Mouse (Mus musculus) large intestine, adult 2 months (tissue): ENCODE data around the gene Rbfox3. TPM values are rescaled to one million over a fixed set of nuclear protein-coding genes. Genes with fewer than 3 reads are reported as not detected.

Experiments used
- DNase-seq: peaks from one replicate; pipeline ENCODE4 v3.0.0-alpha.2; 2012; ENCODE audit warnings: low read depth, low spot score
- WGBS: fragments of 180-500 bp; shearing (Covaris S2); methylation state at CpG from one replicate; pipeline ENCODE4 v1.1.7; 2018; 5-methylcytosine and 5-hydroxymethylcytosine counted together
- polyA plus RNA-seq: library from polyadenylated mRNA; depleted of rRNA; stranded (reverse); fragments of >200 nt; gene quantifications from 2 replicates; pipeline ENCODE4 v1.2.3, GENCODE M21; 2012

Gene Rbfox3
- polyA plus RNA-seq, 1 experiment, result 0.11 TPM

- DNase-seq, result no peak
- WGBS, result 17% methylated on average over 6 of the region's 6 CpGs
Measured at GRCm38 (mm10) chr11:118740001-118740400, 171.4 kb downstream of the Rbfox3 start.

DNA sequence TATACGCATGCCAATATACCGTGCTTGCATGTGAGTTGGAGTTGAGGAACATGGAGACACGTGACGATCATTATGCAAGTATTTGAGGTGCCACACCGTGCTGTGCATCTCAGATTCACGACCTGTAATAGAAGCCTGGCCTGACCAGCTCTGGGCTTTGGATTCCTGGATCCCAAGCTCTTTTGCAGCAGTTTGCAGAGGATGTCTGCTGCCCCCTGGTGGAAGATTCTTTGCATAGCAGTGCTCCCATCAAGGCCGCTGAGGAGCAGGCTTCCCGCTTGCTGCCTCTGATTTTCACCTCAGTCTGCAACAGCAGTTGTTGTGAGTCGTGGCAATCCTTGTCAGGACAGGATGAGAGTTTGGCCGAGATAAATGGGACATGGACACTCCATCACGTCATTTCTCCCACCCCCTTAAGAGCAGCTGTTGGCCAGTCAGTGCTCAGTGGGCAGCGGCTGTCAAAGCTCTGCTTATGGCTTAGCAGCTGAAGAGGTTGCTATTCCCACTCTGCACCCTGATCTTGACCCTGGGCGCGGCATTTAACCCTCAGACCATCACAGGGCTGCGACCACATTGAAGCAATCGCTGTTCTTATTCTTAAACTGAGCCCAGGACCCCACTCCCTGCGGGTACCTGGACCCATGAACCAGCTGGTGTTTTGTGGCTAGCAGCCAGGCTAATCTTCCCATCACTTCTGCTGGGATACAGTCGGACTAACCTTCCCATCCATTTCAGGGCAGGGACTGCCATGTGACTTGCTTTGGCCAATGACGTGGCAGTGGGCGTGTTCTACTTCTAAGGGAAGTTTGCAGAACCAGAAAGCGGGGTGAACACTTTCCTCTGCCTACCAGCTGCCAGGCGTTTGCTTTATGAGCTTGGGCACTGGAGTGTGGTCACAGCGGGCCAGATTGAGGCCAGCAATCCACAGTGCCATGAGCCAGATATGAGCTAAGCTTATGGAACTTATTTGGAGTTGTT is 172.3 kb downstream of the Rbfox3 start:
- WGBS, result 13% methylated on average over 23 of the region's 23 CpGs
- no peak for DNase-seq

- no peak for DNase-seq
- WGBS, result 49% methylated on average over 7 of the region's 7 CpGs
Measured at GRCm38 (mm10) chr11:118738323-118738722, 173.1 kb downstream of the Rbfox3 start.

- WGBS, result 51% methylated on average over 3 of the region's 3 CpGs
- DNase-seq, result no peak
Measured at GRCm38 (mm10) chr11:118737821-118738220, 173.6 kb downstream of the Rbfox3 start.

DNA sequence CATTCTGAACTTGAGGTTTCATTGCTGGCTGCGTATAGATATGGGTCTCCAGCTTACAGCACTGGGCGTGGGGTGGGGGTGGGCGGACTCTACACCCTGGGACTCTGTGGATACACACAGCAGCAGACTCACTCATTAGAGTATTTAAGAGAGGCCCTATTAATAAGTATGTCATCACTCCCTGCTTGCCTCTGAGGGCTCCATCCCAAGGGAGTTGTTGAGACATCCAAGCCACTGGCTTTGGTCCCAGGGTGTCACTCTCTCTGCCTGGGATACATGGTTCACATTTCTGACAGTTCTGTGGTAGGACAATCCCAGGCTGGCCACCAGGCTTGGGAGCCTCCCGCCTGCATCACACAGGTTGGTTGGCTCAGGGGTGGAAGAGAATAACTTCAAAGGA is 174.4 kb downstream of the Rbfox3 start:
- no peak for DNase-seq
- WGBS, result 66% methylated on average over 4 of the region's 4 CpGs

DNA sequence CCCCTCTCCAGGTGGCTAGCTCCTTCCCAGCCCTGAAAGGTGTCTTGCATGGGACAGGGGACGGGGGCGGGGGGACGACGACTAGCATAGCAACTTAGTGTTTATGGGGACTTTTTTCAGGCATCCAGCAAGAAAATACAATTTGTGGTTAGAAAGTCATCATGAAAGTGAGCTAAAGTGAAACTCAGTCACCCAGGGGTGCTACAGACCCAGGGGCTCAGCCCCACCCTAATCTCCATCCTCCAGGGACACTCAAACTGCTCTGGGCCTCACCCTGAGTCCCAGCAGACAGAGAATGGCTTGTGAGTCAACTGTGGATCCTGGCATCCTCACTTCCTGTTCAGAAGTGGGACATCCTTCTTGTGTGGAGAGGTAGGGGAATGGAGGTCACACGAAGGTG is 179.7 kb downstream of the Rbfox3 start:
- WGBS, result 69% methylated on average over 5 of the region's 5 CpGs
- DNase-seq, result no peak

- 40% methylated on average over 8 of the region's 8 CpGs for WGBS
- DNase-seq, result no peak
Measured at GRCm38 (mm10) chr11:118729373-118729772, 182.0 kb downstream of the Rbfox3 start.

DNA sequence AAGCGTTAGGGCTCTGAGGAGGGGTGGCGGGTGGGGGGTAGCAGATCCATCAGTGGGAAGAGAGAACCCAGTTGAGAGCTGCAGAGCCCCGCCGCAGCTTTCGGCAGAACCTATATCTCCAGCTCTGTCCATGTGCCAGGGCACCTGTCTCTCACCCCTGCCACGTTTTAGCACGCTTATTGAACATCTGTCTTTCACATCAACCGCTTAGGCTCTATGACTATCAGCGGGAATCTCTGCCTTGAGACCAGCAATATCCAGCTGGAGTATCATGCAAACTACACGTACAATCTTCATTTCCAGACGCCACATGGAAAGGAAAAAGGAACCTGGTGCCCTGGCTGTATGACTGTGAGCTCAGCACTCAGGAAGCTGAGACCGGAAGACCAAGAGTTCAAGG is 182.6 kb downstream of the Rbfox3 start:
- WGBS, result 76% methylated on average over 12 of the region's 12 CpGs
- no peak for DNase-seq

DNA sequence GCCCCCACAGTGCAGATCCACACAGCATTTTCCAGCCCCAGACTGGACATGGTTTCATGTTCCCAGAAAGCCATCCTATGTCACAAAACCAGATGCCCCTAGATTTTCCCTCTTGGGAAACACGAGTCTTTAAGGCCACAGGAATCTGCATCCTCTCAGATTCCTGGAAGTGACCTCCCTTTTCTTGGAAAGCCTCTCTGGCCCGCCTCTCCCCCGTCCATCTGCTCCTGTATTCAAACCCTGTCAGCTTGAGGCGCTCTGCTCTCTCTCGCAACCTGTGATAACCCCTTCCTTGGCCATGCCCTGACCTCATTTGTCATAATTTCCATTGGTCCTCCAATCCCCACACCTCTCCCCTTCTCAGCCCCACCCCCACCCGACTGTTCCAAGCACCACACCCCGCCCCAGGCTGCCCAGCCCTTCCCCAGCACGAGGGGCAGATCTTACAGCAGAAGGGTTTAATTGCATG is 183.3 kb downstream of the Rbfox3 start:
- DNase-seq, result no peak
- 17% methylated on average over 8 of the region's 8 CpGs for WGBS

DNA sequence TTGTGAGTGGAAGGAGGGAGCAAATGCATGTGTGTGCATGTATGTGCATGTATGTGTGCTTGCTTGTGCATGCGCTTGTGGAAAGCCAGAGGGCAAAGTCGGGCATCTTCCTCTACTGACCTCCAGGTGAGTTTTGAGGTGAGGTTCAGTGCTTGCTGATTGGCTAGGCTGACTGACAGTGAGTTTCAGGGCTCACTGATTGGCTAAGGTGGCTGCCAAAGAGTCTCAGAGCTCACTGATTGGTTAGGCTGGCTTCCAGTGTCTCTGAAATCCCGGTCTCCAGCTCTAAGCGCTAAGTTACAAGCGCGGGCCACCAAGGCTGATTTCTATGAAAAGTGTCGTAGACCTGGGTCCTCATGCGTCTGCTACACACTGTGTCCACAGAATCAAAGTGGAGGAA is 185.0 kb downstream of the Rbfox3 start:
- DNase-seq, result no peak
- 82% methylated on average over 8 of the region's 8 CpGs for WGBS

- DNase-seq, result no peak
- whole genome bisulfite sequencing, result 45% methylated on average over 8 of the region's 8 CpGs
Measured at GRCm38 (mm10) chr11:118724423-118724822, 187.0 kb downstream of the Rbfox3 start.

- DNase-seq, result no peak
- WGBS, result 67% methylated on average over 8 of the region's 8 CpGs
Measured at GRCm38 (mm10) chr11:118723166-118723565, 188.2 kb downstream of the Rbfox3 start.

- 25% methylated on average over 6 of the region's 6 CpGs for WGBS
- DNase-seq, result no peak
Measured at GRCm38 (mm10) chr11:118721898-118722297, 189.5 kb downstream of the Rbfox3 start.

DNA sequence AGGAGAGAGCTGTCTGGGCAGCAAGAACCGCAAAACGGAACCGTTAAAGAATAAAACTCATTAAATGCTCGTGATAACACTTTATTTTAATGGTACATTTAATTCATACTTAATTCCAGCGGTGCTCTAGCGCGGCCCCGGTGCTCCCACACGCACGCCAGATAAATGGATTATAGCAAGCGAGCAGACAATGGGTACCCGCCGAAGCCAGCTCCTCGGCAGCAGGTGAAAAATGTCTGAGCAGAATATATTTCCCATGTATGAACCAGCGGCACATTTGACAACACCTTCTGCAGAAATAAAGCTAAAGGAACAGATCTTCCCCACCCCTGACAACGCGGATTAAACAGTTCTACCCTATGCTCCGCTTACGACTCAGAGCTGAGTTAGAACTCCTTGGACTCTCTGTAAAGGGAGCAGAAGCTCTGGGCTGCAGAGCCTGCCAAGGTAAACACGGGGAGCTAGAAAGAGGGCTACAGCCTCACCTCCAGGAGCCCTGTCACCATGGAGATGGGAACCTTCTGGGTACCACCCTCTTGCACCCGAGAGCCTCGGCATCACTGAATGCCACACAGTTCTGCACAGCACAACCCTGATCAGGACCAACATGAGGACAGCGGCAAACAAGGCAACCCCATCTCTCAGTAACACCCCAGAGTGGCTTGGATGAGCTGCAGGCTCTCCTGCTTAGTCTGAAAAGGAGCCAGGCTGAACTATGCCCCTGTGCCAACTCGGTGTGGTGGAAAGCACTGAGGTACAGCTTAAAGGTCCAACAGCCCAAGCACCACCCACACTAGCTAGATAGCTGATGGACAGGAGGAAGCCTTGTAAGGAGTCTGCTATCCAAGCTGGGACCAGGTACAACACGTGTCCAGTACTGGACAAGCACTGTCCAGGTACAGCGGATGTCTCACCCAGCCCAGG is 196.5 kb downstream of the Rbfox3 start:
- DNase-seq, result no peak
- WGBS, result 78% methylated on average over 26 of the region's 26 CpGs

GRCm38 (mm10) chr11:118712761-118713160 is 198.6 kb downstream of the Rbfox3 start:
- DNase-seq, result no peak
- 76% methylated on average over 4 of the region's 4 CpGs for WGBS

DNA sequence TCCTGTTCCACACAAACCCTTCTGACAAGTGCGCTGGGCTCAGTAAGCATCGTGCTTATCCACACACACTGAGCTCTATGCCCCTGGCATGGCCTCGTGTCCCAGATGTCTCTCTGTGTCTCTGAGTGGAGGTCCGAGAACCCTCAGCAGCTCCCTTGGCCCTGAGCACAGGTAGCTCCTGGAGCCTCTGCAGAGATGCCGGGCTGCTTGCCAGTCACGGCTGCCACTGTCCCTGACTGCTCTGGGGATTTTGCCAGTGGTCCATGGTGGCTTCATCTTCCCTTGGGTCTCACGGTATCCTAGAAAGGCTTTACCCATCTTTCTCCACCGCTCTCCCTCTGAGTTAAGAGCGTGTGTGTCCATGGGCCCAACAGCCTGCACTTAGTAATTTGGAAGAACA is 199.3 kb downstream of the Rbfox3 start:
- no peak for DNase-seq
- 60% methylated on average over 9 of the region's 9 CpGs for WGBS

GRCm38 (mm10) chr11:118710035-118710434 is 201.4 kb downstream of the Rbfox3 start:
- WGBS, result 40% methylated on average over 5 of the region's 5 CpGs

DNA sequence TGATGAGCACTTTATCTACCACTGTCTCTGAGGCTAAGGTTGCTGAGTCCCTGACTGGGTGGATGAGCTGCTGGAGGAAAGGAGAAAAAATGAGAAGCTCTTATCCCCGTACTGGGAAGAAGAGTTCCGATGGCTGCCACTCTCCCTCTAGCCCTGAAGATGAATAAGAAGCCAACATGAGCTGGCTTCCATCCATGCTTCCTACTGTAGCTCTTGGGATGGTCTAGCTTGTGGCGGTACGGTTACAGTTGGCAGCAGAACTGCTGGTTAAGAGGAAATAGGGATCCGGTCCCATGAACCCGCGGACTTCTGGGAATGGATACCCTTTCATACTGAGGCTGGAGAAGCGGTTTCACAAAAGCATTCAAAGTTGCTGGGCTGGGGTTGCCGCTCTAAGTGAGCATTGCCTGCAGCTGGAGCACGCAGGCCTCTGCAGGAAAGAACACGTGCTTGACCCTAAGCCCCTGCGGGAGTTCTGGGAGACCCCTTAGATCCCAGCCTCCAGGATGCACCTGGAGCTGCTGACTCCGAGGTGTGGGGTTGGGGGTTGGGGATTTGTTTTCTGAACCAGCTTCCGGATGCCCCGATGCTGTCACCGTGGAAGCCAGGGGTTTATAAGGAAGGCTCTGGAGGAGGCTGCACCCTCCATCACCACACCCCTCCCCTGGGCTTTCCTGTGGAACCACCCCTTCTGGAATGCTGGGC is 215.0 kb downstream of the Rbfox3 start:
- no peak for DNase-seq
- 50% methylated on average over 16 of the region's 16 CpGs for whole genome bisulfite sequencing

More at GRCm38 (mm10) chr11:118710035-118710434, 201.4 kb downstream of the Rbfox3 start:
- no peak for DNase-seq

- DNase-seq, result no peak
- WGBS, result 83% methylated on average over 7 of the region's 7 CpGs
Measured at GRCm38 (mm10) chr11:118693276-118693675, 218.1 kb downstream of the Rbfox3 start.

DNA sequence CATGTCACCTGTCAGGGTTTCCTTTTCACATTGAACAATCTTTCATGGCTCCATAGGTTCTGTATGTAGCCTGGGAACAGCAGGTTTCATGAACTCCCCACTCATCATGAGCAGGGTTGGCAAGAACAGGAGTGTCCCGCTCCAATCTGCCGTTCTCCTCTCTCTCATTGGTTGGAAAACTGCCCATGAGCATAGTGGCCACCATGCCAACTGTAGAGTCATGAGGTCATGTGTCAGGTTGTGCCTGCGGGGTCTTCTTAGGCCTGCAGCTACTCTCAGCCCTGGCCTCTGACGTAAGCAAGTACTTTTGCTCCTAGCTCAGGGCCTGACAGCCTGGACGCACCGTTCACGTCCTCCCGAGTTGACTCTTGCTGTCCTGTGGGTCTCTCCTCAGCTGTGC is 221.1 kb downstream of the Rbfox3 start:
- 76% methylated on average over 8 of the region's 8 CpGs for WGBS
- no peak for DNase-seq
